Mouse (Mus musculus) hindbrain, embryonic 11.5 days (tissue): Measurements from ENCODE around the gene Pigo. TPM values are rescaled to one million over a fixed set of nuclear protein-coding genes. Genes with fewer than 3 reads are reported as not detected.
"Not testable (repeated sequence)": the region's sequence is repeated elsewhere in the genome, so short reads cannot be mapped to it uniquely, and the experiment has no call there.

ENCODE experiments used
- ATAC-seq: fragments of 200-750 bp; cut with Nextera tagmentation; 2 replicates; pipeline ENCODE4 v1.8.0; 2017; ENCODE audit warnings: mild to moderate bottlenecking, moderate TSS enrichment, moderate library complexity; ENCODE audit not compliant: low FRiP score
- DNase-seq: peaks from one replicate; pipeline ENCODE4 v3.0.0-alpha.2; 2015; ENCODE audit warnings: low spot score
- H3K27ac ChIP-seq: fragments of 300-500 bp; sonication (generic); 2 replicates; pipeline ENCODE4 v1.5.1; 2014; ENCODE audit warnings: mild to moderate bottlenecking, low read depth, low read length
- H3K27me3 ChIP-seq: fragments of 300-500 bp; sonication (generic); 2 replicates; pipeline ENCODE4 v1.6.1; 2014; ENCODE audit warnings: mild to moderate bottlenecking, low read length, moderate library complexity, mixed read lengths; ENCODE audit not compliant: control insufficient read depth, insufficient read depth
- H3K36me3 ChIP-seq: fragments of 300-500 bp; sonication (generic); 2 replicates; pipeline ENCODE4 v1.6.1; 2014; ENCODE audit warnings: mild to moderate bottlenecking, low read length, moderate library complexity, mixed read lengths; ENCODE audit not compliant: control insufficient read depth, insufficient read depth
- H3K4me1 ChIP-seq: fragments of 300-500 bp; sonication (generic); replicated peaks from 2 replicates; pipeline ENCODE4 v1.6.1; 2014; ENCODE audit warnings: low read length, mixed read lengths; ENCODE audit not compliant: control insufficient read depth, insufficient read depth
- H3K4me2 ChIP-seq: fragments of 300-500 bp; sonication (generic); replicated peaks from 2 replicates; pipeline ENCODE4 v1.6.1; 2014; ENCODE audit warnings: mild to moderate bottlenecking, low read depth, low read length
- H3K4me3 ChIP-seq: fragments of 300-500 bp; sonication (generic); 2 replicates; pipeline ENCODE4 v1.5.1; 2014; ENCODE audit warnings: low read depth, low read length
- H3K9ac ChIP-seq: fragments of 300-500 bp; sonication (generic); 2 replicates; pipeline ENCODE4 v1.6.1; 2014; ENCODE audit warnings: low read depth, low read length
- H3K9me3 ChIP-seq: fragments of 300-500 bp; sonication (generic); 2 replicates; pipeline ENCODE4 v1.6.1; 2016; ENCODE audit warnings: low read length; ENCODE audit not compliant: control insufficient read depth
- WGBS: fragments of 180-500 bp; shearing (Covaris S2); extraction: QIAGEN DNeasy Blood & Tissue Kit; methylation state at CpG from one replicate; pipeline ENCODE4 v1.1.7; 2014; 5-methylcytosine and 5-hydroxymethylcytosine counted together
- polyA plus RNA-seq: library from polyadenylated mRNA; unstranded; fragments of >200 nt; fragmentation: Nextera tagmentation; extraction: Ambion mirVana; gene quantifications from 2 replicates; pipeline ENCODE4 v1.2.1, GENCODE M21; 2014

Gene Pigo
- polyA plus RNA-seq, 1 experiment from 2014 or later = 16.0 TPM

GRCm38 (mm10) chr4:43001272-43001671 lies 24.3 kb downstream of the Pigo start:
- Histone ChIP-seq H3K27ac (peak overlapping the region; percentile 5; the same call in 1 of the 2 replicates), H3K4me3 (no peak overlapping the region)
- 91% methylated on average over 2 of the region's 2 CpGs for WGBS

GRCm38 (mm10) chr4:43000141-43000986 lies 25.3 kb downstream of the Pigo start, which contains the start of gene Vcp:
TSS of gene Vcp (minus strand) at chr4:43000507.
- peak within 1 kb of the TSS; percentile 97 for H3K27ac ChIP-seq
- H3K4me1 ChIP-seq, H3K36me3 ChIP-seq, H3K27me3 ChIP-seq, H3K9me3 ChIP-seq: not testable (repeated sequence)
- peak; percentile 98 for DNase-seq
- H3K4me3 ChIP-seq = peak within 1 kb of the TSS; percentile 71
- H3K4me2 ChIP-seq = peak within 1 kb of the TSS; percentile 75
- ATAC-seq = peak; percentile 98
- WGBS = 2% methylated on average over 44 of the region's 56 CpGs
- peak within 1 kb of the TSS; percentile 86 for H3K9ac ChIP-seq

More at GRCm38 (mm10) chr4:43001272-43001671, 24.3 kb downstream of the Pigo start:
- DNase-seq = no peak
- no peak overlapping the region for H3K4me2 ChIP-seq
- no peak for ATAC-seq
- no peaks in the 10 kb centered on the region for H3K27me3 ChIP-seq
- no peaks in the 10 kb centered on the region for H3K9me3 ChIP-seq
- no peaks in the 10 kb centered on the region for H3K36me3 ChIP-seq
- H3K9ac ChIP-seq = no peak overlapping the region
- 0 out of 2 replicates have a peak, but pooled peaks cover 2% of the 10 kb centered on the region for H3K4me1 ChIP-seq

GRCm38 (mm10) chr4:42999451-43000140 lies 26.0 kb downstream of the Pigo start:
- peak; percentile 84 for DNase-seq
- H3K27me3 ChIP-seq = no peaks in the 10 kb centered on the region
- peak overlapping the region; percentile 97 for H3K27ac ChIP-seq
- ATAC-seq = peak; percentile 87
- H3K4me2 ChIP-seq = peak overlapping the region; percentile 75
- peak overlapping the region; percentile 71 for H3K4me3 ChIP-seq
- H3K4me1 ChIP-seq = 0 out of 2 replicates have a peak, but pooled peaks cover 2% of the 10 kb centered on the region
- H3K9me3 ChIP-seq = no peaks in the 10 kb centered on the region
- peak overlapping the region; percentile 86 for H3K9ac ChIP-seq
- no peaks in the 10 kb centered on the region for H3K36me3 ChIP-seq
- under 1% methylated on average over 43 of the region's 51 CpGs for WGBS

GRCm38 (mm10) chr4:42998022-42998421 lies 27.6 kb downstream of the Pigo start:
- DNase-seq = no peak
- H3K9me3 ChIP-seq = no peaks in the 10 kb centered on the region
- no peak overlapping the region for H3K27ac ChIP-seq
- H3K9ac ChIP-seq = no peak overlapping the region
- H3K27me3 ChIP-seq = no peaks in the 10 kb centered on the region
- WGBS = 74% methylated on average over 2 of the region's 2 CpGs
- H3K4me1 ChIP-seq = 0 out of 2 replicates have a peak, but pooled peaks cover 2% of the 10 kb centered on the region
- H3K4me2 ChIP-seq = peak overlapping the region; percentile 19; the same call in 1 of the 2 replicates
- peak overlapping the region; percentile 71; the same call in 1 of the 2 replicates for H3K4me3 ChIP-seq
- peaks cover 3% of the 10 kb centered on the region; the same call in 1 of the 2 replicates for H3K36me3 ChIP-seq
- no peak for ATAC-seq

- ATAC-seq (no peak), DNase-seq (no peak)
- Histone ChIP-seq H3K4me1 (no peaks in the 10 kb centered on the region), H3K27me3 (no peaks in the 10 kb centered on the region), H3K4me2 (no peak overlapping the region), H3K9me3 (no peaks in the 10 kb centered on the region), H3K9ac (no peak overlapping the region), H3K4me3 (no peak overlapping the region), H3K36me3 (peaks cover 13% of the 10 kb centered on the region), H3K27ac (no peak overlapping the region)
- WGBS = 79% methylated on average over 1 of the region's 1 CpGs
Measured at GRCm38 (mm10) chr4:42988296-42988695, 37.3 kb downstream of the Pigo start.

GRCm38 (mm10) chr4:42980467-42980866 lies 45.2 kb downstream of the Pigo start:
- not testable (repeated sequence) for H3K4me2 ChIP-seq, ATAC-seq, DNase-seq, H3K9me3 ChIP-seq, H3K9ac ChIP-seq, H3K27me3 ChIP-seq, H3K4me3 ChIP-seq, H3K27ac ChIP-seq, H3K4me1 ChIP-seq
- peaks cover 14% of the 10 kb centered on the region; the same call in 1 of the 2 replicates for H3K36me3 ChIP-seq
- WGBS = 95% methylated on average over 7 of the region's 8 CpGs

- Histone ChIP-seq H3K4me2 (no peak overlapping the region), H3K4me1 (no peaks in the 10 kb centered on the region), H3K4me3 (no peak overlapping the region), H3K27me3 (no peaks in the 10 kb centered on the region), H3K9me3 (no peaks in the 10 kb centered on the region), H3K9ac (no peak overlapping the region), H3K36me3 (0 out of 2 replicates have a peak, but pooled peaks cover 12% of the 10 kb centered on the region), H3K27ac (no peak overlapping the region)
- DNase-seq = no peak
- ATAC-seq = no peak
- 91% methylated on average over 4 of the region's 4 CpGs for whole genome bisulfite sequencing
Measured at GRCm38 (mm10) chr4:42978062-42978461, 47.6 kb downstream of the Pigo start.

GRCm38 (mm10) chr4:42973868-42974267 lies 51.8 kb downstream of the Pigo start:
- no peak overlapping the region for H3K9ac ChIP-seq
- H3K4me3 ChIP-seq = no peak overlapping the region
- H3K27me3 ChIP-seq = no peaks in the 10 kb centered on the region
- ATAC-seq = no peak
- no peak overlapping the region for H3K4me2 ChIP-seq
- no peaks in the 10 kb centered on the region for H3K4me1 ChIP-seq
- H3K9me3 ChIP-seq = no peaks in the 10 kb centered on the region
- DNase-seq = no peak
- no peaks in the 10 kb centered on the region for H3K36me3 ChIP-seq
- 86% methylated on average over 5 of the region's 5 CpGs for WGBS
- no peak overlapping the region for H3K27ac ChIP-seq
